Mouse (Mus musculus) megakaryocyte, embryonic 14.5 days (primary cell): ENCODE data around the gene Atp1b1.

ENCODE experiments used
- FLI1 ChIP-seq: IDR thresholded peaks from 2 replicates; pipeline ENCODE4 v1.6.1; 2012; ENCODE audit warnings: low read length, inconsistent platforms, mixed read lengths
- GATA1 ChIP-seq: IDR thresholded peaks from 3 replicates; pipeline ENCODE4 v1.6.1; 2012; ENCODE audit warnings: mixed read lengths, low read length, inconsistent platforms, borderline replicate concordance

GRCm38 (mm10) chr1:164416692-164417394 is 41.3 kb downstream of the Atp1b1 start:
- TF ChIP-seq GATA1 (no peak), FLI1 (no peak)
